Mouse (Mus musculus): Measurements from ENCODE around the gene Chpf2.

The Chpf2 gene

DNA sequence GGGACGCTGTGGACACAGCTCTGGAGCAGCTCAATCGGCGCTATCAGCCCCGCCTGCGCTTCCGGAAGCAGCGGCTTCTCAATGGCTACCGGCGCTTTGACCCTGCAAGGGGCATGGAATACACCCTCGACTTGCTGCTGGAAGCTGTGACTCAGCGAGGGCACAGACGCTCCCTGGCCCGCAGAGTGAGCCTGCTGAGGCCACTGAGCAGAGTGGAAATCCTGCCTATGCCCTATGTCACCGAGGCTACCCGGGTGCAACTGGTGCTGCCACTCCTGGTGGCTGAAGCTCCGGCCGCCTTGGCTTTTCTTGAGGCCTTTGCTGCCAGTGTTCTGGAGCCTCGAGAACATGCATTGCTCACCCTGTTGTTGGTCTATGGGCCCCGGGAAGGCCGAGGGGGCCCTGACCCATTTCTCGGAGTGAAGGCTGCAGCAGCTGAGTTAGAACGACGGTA, 4.8 kb downstream of the Chpf2 start:
- no peak for DNase-seq (ENCODE audit: low spot score in 2 of 2)

DNA sequence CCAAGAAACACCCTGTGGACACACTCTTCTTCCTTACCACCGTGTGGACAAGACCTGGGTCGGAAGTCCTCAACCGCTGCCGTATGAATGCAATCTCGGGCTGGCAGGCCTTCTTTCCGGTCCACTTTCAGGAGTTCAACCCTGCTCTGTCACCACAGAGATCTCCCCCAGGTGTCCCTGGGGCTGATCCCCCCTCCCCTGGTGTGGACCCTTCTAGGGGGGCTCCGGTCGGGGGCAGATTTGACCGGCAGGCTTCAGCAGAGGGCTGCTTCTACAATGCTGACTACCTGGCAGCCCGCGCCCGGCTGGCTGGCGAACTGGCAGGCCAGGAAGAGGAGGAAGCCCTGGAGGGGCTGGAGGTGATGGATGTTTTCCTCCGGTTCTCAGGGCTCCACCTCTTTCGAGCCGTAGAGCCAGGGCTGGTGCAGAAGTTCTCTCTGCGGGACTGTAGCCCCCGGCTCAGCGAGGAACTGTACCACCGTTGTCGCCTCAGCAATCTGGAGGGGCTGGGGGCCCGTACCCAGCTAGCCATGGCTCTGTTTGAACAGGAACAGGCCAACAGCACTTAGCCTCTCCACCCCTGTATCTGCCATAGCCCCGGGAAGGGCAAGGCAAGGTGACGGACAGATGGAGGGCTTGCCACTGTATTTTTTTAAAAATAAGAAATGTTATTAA, 5.4 kb downstream of the Chpf2 start:
- DNase-seq (ENCODE audit: low spot score in 2 of 2): no peak

DNA sequence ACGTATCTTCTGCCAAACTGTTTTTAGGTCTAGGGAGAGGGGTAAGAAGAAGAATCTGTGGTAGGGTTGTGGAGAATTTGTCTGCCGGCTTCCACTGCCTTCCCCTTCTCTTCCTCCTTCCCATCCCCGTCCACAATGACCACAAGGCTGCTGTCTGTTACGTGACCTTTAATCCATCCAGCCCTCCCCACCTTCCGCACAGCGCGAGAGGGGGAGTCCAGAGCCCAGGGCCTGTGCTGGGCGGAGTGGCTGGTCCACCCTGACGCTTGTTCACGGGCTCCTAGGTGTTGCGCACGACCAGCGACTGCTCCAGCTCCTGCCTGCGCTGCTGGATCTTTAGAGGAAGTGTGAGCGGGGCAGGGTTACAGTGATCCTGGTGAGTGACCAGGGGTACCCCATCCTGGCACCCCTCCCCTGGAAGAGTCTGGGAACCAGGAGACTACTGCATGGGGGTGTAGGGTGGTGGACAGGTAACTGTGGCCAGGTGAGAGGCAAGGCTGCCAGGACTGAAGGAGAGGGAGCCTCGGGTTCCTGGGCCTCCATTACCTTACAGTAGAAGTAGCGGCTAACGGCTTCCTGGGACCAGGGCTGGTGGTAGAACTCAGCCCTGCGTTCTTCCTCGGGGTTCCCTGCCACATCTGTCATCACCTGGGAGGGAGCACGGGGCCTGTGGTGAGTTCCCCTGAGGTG, 6.1 kb downstream of the Chpf2 start:
- no peak for DNase-seq (ENCODE audit: low spot score in 2 of 2)

DNA sequence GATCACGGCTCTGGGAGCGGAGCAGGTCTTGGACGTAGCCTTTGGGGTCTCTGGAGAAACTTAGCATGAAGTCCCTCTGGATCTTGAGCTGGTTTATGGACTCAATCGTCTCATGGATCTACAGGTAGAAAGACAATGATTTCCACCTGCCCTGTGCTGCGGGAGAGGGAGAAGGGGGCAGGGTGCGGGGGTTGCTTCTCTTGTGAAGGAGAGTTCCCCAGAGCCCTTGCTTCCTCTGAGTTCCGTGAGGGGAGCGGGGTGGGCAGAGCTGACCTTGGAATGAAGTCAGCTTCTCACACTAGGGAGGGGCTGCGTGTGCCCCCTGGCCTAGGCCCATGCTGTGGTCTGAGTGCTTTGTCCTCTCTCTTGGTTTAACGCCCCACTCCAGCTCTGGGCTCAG, 6.7 kb downstream of the Chpf2 start:
- DNase-seq (ENCODE audit: low spot score in 2 of 2): no peak

DNA sequence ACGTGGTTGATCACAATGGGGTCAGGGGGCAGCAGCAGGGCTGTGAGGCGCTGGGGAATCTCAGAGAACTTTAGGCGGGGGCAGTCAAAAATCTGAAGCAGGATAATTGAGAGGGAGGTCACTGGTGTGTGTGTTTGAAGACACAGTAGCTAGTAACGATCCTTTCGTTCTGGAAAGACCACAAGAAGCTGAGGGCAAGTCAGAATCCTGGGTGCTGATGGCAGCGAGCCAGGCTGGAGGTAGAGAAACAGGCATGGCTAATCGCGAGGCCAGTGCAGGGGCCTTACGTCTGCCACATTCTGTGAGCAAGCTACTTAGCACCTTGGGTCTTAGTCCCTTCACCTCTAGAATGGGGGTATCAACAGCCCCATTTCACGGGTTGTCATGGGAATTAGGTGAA, 7.4 kb downstream of the Chpf2 start:
- DNase-seq (ENCODE audit: low spot score in 2 of 2): no peak

DNA sequence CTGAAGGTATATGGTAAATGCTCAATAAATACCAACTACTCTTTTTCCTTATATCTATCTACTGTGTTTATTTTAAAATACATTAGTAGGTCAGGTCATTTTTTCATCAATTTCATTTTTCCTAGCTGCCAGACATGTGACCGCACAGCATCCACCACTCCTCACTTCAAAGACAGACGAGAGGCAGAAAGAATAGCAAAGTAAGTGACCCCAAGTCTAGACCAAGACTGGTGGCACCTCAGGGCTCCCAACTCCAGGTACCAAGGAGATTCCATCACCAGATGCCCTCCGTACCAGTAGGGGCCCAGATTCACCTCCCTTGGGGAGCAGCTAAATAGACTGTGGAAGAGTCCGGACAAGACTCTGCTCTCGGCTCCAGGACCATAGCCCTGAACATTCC, 7.8 kb downstream of the Chpf2 start:
- no peak for DNase-seq (ENCODE audit: low spot score in 2 of 2)

DNA sequence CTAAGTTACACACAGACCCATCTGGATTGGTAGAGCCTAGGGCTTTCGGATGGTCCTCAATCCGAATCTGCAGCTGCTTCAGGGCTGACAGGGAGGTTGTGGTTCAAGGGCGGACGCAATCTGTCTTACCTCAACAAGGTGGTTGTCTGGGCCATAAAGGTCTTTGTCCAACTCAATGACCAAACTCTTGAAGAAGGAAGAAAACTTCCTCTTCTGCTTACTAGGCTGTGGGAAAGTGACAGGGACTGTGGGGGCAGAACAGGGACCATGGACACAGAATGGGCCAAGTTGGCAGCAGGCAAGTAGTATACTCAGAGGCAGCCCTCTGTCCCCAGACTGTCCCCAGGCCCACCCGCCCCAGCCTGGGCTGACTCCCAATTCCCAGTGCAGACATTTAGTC, 8.7 kb downstream of the Chpf2 start:
- DNase-seq (ENCODE audit: low spot score in 2 of 2): no peak

DNA sequence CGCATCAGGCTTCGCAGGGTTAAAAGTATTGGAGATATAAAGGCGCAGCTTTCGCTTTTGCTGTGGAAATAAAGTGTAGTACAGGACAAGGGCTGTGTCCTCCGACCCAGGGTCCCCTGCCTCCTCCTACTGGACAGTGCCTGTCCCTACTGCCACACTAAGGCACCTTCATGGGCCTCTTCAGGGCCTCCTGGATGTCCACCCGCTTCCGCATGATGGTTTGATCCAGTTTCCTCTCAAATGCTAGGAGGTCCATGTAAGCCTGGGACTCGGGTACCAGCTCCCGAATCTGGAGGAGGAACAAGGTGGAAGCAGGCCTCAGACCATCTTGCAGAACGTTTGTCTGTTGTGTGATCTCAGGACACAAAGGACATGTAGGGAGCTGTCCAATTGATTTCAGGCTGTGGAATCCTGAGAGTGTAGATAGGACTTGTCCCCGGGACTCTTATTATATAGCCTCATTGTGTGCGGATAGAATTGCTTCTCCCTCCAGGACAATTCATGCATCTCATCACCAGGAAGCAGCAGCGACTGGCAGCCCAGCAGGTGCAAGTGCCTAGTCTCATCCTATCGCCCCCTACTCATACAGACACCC, 9.3 kb downstream of the Chpf2 start:
- DNase-seq (ENCODE audit: low spot score in 2 of 2): no peak

DNA sequence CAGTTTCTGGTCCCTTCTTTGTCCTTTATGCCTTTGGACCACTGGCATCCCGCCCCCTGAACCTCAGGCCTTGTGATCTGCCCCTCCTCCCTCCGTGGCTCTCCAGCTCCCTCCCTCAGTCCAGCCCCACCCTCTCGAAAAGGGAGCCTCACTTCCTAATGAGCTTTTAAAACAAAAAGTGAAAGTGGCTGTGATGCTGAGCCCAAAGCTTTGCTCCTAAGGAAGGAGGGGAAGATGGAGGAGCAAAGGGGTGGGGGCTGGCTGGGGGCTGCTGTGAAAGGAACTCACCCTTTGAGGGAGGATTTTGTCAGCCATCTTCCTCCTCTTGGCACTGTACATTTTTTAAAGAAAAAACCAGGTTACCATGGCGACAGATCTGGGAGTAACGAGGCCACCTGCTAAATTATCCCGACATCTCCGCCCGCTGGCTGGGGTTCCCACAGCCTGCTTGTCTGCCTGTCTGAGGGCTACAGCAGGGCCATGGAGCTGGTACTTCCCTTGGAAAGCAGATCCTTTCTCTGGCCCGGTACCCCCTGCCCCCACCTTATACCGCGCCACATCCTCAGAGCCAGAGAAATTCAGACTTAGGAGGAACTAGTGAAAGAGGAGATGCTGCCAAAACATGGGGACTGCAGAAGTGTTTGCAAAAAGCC, 10.1 kb downstream of the Chpf2 start:
- peak; percentile 79 to 82 for DNase-seq (ENCODE audit: low spot score in 2 of 2)

DNA sequence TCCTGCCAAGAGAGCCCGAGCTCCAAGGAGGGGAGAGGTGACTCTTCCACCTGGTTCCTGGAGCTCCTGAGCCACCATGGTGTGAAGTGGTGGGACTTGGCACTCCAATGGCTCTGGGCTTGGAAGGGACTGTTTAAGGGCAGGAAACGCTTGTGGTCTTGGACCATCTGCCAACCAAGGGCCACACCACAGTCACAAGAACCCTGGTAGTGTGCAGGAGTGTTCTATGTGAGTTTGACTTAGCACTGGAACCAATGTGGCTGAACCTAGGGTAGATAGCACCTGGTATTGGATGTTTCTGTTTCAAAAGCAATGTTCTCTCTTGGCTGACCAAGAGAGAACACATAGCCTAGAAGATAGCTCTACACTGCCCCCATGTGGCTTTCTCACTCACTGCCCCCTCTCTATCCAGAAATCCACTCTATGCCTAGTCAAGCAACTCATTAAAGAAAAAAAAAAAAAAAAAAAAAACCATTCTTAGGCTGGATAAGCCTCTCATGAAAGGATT, 10.7 kb downstream of the Chpf2 start:
- DNase-seq (ENCODE audit: low spot score in 2 of 2): peak; percentile 82 to 88

DNA sequence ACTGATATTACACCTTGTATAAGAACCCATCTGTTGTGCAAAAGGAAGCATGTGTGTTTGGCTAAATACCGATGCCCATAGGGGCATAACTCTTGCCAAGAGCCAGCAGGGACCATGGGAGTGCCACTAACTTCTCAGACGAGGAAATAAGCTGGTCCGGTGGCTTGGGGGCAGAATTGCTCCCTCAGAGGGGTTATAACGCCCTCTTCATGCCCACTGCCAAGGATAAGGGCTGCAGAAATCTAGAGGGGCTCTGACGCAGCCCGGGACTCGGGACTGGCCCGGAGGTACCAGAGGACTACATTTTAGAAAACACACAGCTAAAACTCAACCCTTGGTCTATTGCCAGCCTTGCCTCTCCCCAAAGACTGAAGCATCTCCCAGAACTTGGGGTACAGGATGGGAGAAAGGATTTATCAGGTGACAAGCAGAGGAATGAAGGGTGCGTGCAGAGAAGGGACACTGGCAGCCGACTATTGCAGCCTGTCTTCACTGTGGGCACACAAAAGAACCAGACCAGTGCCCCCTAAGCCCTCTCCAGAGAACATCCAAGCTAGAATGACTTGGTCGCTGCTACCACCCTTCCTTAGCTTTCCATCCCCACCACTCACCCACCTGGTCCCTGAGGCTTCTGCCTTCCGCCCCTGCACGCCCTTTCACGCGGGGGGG, 11.5 kb downstream of the Chpf2 start:
- DNase-seq (ENCODE audit: low spot score in 2 of 2): no peak

DNA sequence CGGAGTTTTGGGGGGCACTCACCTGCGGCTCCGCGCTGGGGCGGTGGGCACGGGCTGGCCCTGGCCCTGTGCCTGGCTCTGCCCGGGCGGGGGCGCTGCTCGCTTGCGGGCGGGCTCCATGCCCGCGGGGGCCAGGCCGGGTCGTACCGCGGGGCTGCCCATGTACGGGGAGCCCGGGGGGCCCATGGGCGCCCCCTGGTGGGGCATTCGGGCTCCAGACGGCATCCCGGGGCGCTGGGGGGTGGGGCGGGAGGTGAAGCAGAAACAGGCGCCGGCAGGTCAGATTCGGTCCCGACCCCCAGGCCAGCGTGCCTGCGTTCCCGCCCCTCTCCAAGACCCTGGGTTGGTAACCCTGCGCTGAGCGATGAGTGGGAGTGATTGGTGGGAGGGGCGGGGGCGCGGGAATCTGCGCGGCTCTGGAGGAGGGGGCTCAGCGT, 12.0 kb downstream of the Chpf2 start:
- no peak for DNase-seq (ENCODE audit: low spot score in 2 of 2)

DNA sequence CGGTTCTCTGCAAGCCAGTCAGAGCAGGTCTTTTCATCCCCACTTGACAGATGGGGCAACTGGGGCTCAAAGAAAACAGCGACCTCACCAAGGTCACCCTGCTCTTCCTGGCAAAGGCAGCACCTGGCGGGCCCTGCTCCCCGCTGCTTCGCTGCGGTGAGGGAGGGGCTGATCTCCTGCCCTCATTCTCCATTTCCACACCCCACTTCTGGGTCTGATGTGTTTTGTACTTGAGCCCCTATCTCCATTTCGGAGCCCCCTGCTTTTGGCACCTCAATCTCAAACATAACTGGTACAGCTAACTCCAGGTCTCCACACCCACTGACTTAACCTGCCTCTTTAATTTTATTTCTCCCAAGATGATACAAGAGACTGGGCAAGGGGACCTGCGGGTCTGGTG, 12.6 kb downstream of the Chpf2 start:
- no peak for DNase-seq (ENCODE audit: low spot score in 2 of 2)

DNA sequence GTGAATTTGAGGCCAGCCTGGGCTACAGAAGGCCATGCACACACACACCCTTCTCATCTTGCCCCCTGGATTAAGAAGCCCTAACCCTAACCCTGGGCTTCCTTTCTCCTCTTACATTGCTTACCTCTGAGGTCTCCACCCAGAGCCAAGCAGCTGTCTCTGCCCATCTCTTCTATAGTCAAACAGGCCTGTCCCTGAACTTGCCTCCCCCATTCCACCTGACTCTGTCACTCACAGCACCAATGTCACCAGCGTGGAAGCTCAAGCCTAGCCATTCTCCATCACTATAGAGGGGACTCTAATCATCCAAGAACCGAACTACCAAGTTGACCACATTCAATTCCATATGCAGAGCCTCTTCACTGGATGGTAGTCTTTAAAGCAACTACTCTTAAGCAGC, 13.7 kb downstream of the Chpf2 start:
- DNase-seq (ENCODE audit: low spot score in 2 of 2): no peak

DNA sequence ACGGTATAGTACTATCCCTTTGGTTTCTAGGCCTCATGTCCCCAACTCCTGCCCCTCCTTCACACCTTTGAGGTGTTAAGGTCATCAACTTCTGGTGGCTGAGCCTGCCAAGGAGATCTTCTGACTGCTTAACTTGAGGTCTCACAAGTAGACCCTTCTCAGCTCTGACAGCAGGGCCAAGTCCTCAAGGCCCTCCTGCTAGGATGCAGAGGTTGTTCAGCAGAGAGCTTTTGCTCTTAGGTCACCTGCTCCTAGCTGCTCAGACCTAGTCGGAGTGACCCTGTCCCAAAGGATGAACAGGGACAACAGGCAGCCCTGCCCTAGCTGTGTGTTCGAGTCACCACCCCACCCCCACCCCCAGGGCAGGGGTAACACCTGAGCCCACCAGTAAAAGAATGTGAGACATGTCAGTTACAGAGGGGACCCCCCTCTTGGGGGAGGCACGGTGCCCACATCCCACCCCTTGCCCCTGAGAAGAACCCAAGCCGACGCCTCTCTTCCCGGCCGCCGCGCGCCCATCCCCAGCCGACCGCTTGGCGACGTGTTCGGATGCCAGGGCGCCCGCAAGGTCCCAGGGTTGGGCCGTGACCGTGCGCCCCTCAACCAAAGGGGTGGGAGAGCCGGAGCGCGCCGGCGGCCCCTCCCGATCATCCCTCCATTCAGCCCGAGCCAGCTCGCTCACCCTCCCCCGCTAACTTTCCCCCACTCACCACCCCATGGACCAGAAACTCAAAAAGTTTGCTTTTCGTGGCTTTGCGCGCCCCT, 14.7 kb downstream of the Chpf2 start:
- no peak for DNase-seq (ENCODE audit: low spot score in 2 of 2)

DNA sequence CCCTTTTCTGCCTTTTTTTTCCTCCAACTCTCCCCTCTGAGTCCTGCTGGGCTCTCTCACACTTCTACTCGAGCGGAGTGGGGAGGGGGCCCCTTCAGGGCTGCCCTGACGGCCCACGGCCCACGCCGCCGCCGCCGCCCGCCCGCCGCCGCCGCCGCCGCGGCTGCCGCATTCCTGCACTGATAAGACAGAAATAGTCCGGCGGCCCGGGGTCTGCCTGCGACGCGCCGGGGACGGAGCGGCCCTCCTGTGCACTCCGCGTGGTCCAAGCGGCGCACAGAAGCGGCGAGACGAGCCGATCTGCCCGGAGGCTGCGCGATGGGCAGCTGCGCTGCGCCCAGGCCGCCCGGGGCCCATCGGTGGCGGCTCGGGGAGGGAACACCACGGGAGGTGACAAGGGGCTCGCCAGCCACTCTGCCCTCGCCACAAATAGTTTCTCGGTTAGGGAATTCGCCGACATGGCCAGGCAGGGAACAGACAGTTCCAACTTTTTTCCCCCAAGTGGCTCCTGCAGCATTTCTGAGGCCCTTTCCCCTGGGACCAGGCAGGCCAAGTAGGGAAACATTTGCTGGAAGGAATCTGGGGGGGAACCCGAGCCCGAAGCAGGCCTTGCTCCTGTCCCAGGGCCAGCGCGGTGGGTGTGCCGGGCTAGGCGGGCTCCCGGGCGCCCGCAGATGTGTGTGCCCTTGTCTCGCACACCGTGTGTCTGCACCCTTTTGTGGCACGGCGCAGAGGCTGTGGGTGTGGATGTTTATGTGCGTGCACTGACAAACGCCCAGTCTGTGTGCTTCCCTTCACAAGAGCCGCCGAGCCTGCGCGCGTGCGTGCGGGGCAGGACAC, 15.6 kb downstream of the Chpf2 start:
- no peak for DNase-seq (ENCODE audit: low spot score in 2 of 2)

DNA sequence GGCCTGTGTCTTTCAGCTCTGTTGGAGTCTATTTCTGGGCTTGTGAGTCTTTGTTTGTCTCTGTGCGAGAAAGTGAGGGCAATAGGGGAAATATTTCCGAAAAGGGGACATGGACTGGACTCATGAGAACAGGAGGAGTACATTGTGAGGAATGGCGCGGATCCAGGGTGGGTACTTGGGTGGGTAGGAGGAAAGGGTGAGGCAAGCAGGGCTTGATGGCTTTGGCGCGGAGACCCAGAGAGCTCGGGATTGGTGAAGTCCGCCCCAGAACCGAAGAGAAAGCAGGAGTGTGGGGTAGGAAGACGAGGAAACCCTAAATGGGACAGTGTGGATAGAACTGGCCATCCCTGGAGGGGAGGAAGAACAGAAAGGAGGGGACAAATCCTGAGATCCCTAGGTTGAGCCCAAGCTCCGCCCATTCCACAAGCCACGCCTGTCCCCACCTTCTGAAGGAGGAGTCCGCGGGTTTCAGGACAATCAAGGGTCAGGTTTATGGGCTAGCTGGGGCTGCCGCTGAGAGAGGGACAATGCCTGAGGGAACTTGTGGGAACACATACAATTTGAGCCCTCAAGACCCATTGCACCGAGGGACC, 16.3 kb downstream of the Chpf2 start:
- no peak for DNase-seq (ENCODE audit: low spot score in 2 of 2)

DNA sequence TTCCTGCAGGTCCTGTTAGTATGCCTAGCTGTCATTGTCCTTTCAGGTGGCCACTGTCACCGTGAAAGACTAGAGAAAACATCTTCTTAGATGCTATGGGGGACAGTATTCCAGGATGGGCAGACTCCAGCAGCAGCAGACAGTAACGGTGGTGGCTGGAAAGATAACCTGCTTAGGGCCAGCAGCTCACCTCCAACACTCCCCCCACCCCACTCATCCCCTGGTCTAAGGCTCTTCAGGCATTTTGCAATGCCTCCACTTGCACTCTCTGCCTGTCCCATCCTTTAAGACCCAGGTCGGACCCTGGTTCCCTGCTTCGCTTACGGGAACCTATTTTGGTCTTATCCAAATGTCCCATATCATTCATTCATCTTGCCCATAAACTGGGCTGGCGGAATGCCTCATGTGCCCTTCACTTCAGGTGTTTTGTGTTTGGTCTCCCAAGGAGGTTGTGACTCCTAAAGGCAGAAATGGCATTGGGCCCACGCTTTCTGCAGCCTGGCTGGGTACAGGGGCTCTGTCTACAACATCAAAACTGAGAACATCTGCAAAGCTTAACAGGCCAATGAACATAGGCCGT, 17.0 kb downstream of the Chpf2 start:
- DNase-seq (ENCODE audit: low spot score in 2 of 2): no peak

DNA sequence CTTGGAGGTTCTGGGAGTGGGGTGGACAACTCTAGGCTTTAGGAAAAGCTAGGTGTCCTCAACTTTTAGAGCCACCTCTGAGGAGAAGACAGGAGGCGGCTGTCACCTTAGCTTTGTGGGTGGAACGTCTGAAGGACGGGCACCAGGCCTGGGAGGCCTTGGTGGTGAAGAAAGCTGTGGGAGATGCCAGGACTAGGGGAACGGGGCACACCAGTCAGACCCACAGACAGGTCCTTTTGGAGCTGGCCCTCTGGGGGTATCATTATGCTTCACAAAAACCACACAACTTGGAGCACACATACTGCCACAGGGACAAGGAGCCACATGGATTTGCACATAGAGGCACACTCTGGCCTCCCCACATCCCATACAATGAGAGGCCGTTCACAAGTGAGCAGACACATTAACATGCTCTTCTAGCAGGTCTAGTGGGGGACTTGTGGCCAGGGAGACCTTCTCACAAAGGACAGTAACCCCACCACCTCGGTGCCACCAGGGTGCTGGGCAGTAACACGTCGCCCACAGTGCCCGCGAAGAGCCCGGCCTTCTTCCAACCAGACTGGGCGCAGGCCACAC, 17.6 kb downstream of the Chpf2 start:
- DNase-seq (ENCODE audit: low spot score in 2 of 2): no peak

Data from frontal cortex, postnatal 36 days (tissue).